Mouse (Mus musculus) liver, adult (tissue): ENCODE data around the gene Nt5c3b.

ENCODE experiments used
- GATA4 ChIP-seq: IDR thresholded peaks from 2 replicates; pipeline ENCODE4 v1.6.1; 2014; ENCODE audit warnings: mild to moderate bottlenecking, low read length; ENCODE audit not compliant: insufficient replicate concordance

Gene Nt5c3b

GRCm38 (mm10) chr11:100377989-100378388 is 63.6 kb downstream of the Nt5c3b start:
- no peak for TF ChIP-seq GATA4

DNA sequence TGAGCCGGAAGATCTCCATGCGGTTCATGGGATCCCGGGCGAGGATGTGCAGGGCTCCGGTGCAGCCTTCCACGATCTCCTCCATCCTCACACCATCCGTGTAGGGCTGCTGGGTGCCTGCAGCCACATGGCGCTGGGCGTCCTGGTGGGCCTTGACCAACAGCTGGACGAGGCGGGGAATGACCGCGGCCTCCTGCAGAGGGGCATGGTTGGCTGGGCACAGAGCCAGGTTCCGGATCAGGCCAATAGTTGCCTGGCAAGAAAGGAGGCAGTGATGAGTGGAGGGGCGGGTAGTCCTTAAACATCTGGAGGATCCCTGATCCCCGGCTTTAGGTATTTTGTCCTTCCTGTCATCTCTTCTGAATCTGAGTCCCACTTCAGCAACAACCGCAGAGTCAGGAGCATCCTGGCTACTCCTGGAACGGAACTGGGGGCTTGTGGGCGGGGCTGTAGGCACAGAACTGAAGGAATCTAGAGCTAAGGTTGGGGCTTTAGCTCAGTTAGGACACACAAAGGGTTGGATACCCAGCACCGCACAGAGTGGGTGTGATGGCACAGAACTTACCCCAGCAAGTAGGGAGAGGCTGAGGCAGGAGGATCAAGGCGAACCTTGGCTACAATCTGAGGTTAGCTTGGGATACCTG is 64.7 kb downstream of the Nt5c3b start:
- TF ChIP-seq GATA4 = no peak

GRCm38 (mm10) chr11:100376005-100376404 is 65.6 kb downstream of the Nt5c3b start:
- no peak for TF ChIP-seq GATA4

- TF ChIP-seq GATA4 = no peak
Measured at GRCm38 (mm10) chr11:100375127-100375526, 66.5 kb downstream of the Nt5c3b start.
